Mouse (Mus musculus) gastrocnemius, adult 2 months (tissue): Measurements from ENCODE around the gene Unc93b1. TPM values are rescaled to one million over a fixed set of nuclear protein-coding genes. Genes with fewer than 3 reads are reported as not detected.

ENCODE experiments used
- DNase-seq: peaks from one replicate; pipeline ENCODE4 v3.0.0; 2022
- H3K27ac ChIP-seq: fragments of 200-600 bp; 2 replicates; pipeline ENCODE4 v1.8.1; 2022; ENCODE audit warnings: mild to moderate bottlenecking
- H3K4me3 ChIP-seq: fragments of 200-600 bp; 2 replicates; pipeline ENCODE4 v1.8.1; 2022; ENCODE audit warnings: mild to moderate bottlenecking, moderate library complexity
- CTCF ChIP-seq: fragments of 200-600 bp; IDR thresholded peaks from 2 replicates; pipeline ENCODE4 v1.8.1; 2022; ENCODE audit warnings: antibody characterized with exemption, mild to moderate bottlenecking, moderate library complexity
- intact Hi-C: fragments of 180-260 bp; cut with DNase I; formaldehyde crosslinking; loops from one replicate; pipeline ENCODE4 v1.15.1; 2025
- long read RNA-seq, 2 experiments: library from polyadenylated mRNA; stranded (forward); transcript quantifications; one replicate each; pipeline ENCODE4 v2.0.0; 2021
- total RNA-seq, 2 experiments: library from RNA; stranded (reverse); gene quantifications; 2 replicates each; pipeline ENCODE4 v1.2.3; 2021

Unc93b1 gene
- total RNA-seq, result 1 to 10 TPM; 3.6 to 6.4 TPM
- long read RNA-seq, experiment 1, transcript Unc93b1-203 (11 exons, 2,266 nt), result major isoform, 8 of 12 reads
- long read RNA-seq, experiment 1, partial matches to known transcripts, result 2 of 12 reads
- long read RNA-seq, experiment 1, other reads (novel, unspliced or antisense), result 1 of 12 reads
- long read RNA-seq, experiment 2, partial matches to known transcripts, result 1 of 4 reads
- long read RNA-seq, experiment 2, other reads (novel, unspliced or antisense), result 0 of 4 reads

DNA sequence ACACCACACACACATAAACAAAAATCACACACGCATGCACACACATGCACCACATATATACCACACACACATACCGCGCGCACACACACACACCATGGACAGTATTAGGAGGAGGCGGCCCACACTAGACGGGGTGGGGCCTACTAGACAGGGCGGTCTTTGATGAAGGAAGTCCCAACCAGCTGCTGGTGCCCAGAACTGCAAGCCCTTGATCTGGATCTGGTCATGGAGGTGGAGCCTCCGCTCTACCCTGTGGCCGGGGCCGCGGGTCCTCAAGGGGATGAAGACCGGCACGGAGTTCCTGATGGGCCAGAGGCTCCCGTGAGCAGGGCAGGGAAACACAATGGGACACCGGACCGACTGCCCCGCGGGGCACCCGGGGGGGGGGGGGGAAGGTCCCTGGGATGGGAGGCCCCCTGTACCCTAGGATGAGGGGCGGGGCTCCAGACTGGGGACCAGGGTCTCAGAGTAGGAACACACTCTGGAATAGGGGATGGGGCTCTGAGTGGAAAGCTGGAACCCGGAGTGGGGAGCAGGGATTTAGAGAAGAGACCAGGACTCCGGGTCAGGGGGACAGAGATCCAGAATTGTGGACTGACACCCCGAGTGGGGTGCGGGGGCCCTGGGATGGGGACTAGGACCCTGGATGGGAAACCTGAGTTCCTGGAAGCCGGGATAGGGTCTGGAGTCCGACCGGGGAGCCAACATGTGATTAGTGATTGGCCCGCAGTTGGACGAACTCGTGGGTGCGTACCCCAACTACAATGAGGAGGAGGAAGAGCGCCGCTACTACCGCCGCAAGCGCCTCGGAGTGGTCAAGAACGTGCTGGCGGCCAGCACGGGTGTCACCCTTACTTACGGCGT lies at the start of gene Unc93b1:
Gene Unc93b1 (plus strand): TSS at position 155 of the 864 bp plus-strand sequence.
- intact Hi-C loops, result no loop called here
- no peak for TF ChIP-seq CTCF
- peak within 1 kb of the TSS; percentile 80 for H3K27ac ChIP-seq
- peak; percentile 78 for DNase-seq
- H3K4me3 ChIP-seq, result peak within 1 kb of the TSS; percentile 89

DNA sequence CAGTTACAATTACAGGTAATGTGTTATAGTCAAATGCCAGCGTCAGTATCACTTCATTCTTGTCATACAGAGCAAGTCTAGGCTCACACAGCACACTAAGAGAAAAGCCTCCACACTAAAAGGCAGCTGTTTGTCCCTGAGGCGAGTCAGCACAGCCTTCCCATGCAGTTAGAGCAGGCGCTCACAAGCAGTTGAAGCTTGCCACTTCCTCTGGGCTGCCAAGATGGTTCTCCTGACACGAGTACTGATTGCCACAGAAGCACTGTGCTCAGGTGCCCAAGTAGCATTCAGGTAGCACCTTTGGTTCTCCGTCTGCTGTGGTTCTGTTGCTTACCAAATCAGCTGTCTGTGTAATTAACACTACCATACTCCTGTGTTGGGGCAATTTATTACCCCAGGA lies 45.9 kb upstream of the Unc93b1 start:
- DNase-seq, result no peak
- no peak overlapping the region for H3K4me3 ChIP-seq
- H3K27ac ChIP-seq, result no peak overlapping the region
- intact Hi-C loops, result no loop called here
- no peak for TF ChIP-seq CTCF

GRCm38 (mm10) chr19:3890181-3890580 lies 44.8 kb upstream of the Unc93b1 start:
- Histone ChIP-seq H3K27ac (no peak overlapping the region), H3K4me3 (no peak overlapping the region)
- DNase-seq, result no peak
- intact Hi-C loops, result no loop called here
- TF ChIP-seq CTCF, result peak; percentile 46

DNA sequence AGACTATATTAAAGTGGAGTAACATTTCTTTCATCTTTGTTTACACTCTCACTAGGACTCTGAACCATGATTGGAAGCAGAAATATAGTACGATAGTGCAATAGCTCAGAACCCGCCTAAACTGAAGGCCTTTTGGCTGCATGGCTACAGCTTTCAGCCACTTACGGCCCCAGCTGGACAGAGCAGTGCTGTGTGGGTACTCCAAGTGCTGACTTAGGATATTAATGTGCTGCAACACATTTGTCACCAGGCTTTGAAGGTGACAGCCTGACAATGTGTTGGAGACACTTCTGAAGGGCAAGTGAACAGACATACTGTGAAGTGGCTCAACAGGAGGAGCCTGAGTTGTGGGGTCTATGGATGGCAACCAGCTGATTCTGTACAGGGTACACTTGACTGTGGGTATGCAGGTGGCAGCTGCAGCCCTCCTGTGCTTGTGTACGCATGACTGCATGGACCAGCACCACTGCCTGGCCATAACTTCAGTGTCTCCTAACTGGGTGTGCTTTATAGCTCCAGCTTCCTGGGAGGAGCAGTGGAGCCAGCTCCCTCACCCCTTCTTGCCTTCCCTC lies 41.4 kb upstream of the Unc93b1 start:
- intact Hi-C loops, result no loop called here
- no peak for TF ChIP-seq CTCF
- no peak overlapping the region for H3K27ac ChIP-seq
- no peak for DNase-seq
- H3K4me3 ChIP-seq, result no peak overlapping the region

- TF ChIP-seq CTCF, result no peak
- Histone ChIP-seq H3K4me3 (no peak overlapping the region), H3K27ac (no peak overlapping the region)
- DNase-seq, result no peak
- intact Hi-C loops, result no loop called here
These were observed 40.7 kb upstream of the Unc93b1 start for GRCm38 (mm10) chr19:3894294-3894693.

DNA sequence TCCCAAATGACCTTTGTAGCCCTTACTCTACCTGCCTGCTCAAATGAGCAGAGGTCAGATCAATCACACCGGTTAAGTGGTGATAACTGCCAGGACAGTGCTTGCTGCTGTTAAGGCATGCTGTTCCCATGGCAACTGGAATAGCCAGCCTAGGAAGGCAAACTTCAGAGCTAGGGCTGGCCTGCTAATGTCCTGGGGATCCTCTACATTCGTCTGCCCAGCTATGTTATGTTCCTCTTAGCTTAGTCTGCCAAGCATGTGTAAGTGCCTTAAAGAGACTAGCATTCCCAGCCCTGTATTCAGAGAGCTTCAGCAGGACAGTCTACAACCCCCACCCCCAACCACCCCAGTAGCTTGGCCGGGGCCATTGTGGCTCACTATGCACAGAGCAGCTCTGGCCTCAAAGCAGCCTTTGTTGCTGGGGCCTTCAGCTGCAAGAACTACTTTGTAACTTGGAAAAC lies 39.8 kb upstream of the Unc93b1 start:
- intact Hi-C loops, result no loop called here
- Histone ChIP-seq H3K4me3 (no peak overlapping the region), H3K27ac (no peak overlapping the region)
- no peak for TF ChIP-seq CTCF
- DNase-seq, result no peak

GRCm38 (mm10) chr19:3896208-3896607 lies 38.8 kb upstream of the Unc93b1 start:
- DNase-seq, result no peak
- intact Hi-C loops, result no loop called here
- no peak overlapping the region for H3K4me3 ChIP-seq
- H3K27ac ChIP-seq, result no peak overlapping the region; the same call in 1 of the 2 replicates
- TF ChIP-seq CTCF, result no peak

DNA sequence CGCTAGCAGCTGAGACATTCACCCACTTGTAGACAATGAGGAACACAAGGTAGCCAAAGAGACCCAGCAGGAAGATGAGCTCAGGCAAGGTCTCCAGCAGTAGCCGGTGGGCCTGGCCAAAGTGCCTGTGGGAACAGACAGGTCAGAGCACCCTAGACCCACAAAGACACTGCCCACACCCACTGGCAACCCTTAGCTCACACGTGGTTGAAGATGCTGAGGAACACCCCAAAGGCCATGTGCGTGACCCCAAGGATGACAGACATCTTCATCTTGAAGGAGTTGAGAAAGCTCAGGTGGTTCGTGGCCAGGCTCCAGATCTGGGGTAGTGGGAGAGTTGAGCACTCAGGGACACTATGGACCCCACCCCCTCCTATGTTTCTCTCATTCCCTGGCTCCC lies 37.4 kb upstream of the Unc93b1 start:
- Histone ChIP-seq H3K4me3 (no peak overlapping the region), H3K27ac (no peak overlapping the region)
- intact Hi-C loops, result no loop called here
- no peak for DNase-seq
- no peak for TF ChIP-seq CTCF

GRCm38 (mm10) chr19:3898952-3899351 lies 36.0 kb upstream of the Unc93b1 start:
- TF ChIP-seq CTCF, result no peak
- peak; percentile 12 for DNase-seq
- Histone ChIP-seq H3K4me3 (no peak overlapping the region), H3K27ac (no peak overlapping the region)
- intact Hi-C loops, result no loop called here

DNA sequence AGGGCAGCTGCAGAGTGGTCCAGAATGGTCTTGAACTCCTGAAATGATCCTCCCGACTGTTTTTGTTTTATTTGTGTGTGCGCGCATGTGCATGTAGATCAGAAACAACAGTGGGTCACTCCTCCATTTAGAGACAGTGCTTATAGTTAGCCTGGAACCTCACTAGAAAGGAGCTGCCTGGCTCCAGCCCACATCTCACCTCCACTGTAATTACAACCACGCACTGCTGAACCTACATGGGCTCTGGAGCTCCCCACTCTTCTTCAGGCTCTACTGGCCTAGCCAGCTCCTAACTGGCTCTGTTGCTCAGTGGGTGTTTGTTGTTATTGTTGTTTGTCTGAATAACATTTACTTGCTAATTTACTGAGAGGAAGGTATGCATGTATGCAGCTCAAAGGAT lies 35.4 kb upstream of the Unc93b1 start:
- H3K4me3 ChIP-seq, result no peak overlapping the region
- no peak for TF ChIP-seq CTCF
- peak; percentile 5 for DNase-seq
- intact Hi-C loops, result no loop called here
- no peak overlapping the region for H3K27ac ChIP-seq

DNA sequence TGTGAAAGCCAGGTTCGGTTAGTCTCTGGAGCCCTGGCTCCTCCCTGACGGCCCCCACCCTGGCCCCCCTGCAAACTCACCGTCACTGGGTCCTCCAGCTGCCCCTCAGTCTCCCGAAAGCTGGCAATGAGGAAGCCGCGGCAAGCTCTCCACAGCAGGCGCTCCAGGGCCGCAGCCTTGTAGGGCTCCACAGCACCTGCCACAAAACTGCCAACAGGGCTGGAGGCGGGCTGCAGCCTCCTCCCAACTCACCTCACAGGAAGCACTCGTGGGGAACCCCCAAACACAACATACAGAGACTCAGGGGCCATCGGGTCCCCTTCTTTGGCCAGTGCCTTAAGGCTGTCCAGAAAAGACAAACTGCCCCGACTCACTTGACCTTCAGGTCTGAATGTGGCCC lies 32.0 kb upstream of the Unc93b1 start:
- TF ChIP-seq CTCF, result no peak
- intact Hi-C loops, result no loop called here

GRCm38 (mm10) chr19:3903648-3904362 lies 31.2 kb upstream of the Unc93b1 start:
- intact Hi-C loops, result no loop called here
- TF ChIP-seq CTCF, result no peak
- Histone ChIP-seq H3K4me3 (no peak overlapping the region), H3K27ac (peak overlapping the region; percentile 81; the same call in 1 of the 2 replicates)
- DNase-seq, result peak; percentile 14

More for the DNA sequence above, 32.0 kb upstream of the Unc93b1 start:
- Histone ChIP-seq H3K4me3 (no peak overlapping the region), H3K27ac (no peak overlapping the region)
- peak; percentile 15 for DNase-seq
